29 mouse cellular contexts compared by ENCODE assay signal in genomic region chr5:65163489-65164092, GRCm38 (mm10). TPM values are rescaled to one million over a fixed set of nuclear protein-coding genes. Genes with fewer than 3 reads are reported as not detected.
DNase-seq lines count a peak whose midpoint lies in the region; ATAC-seq and TF ChIP-seq lines count a peak whose summit lies in the region.
"Had no signal": no experiment of that assay in that cellular context is flagged by ENCODE, and none has a peak within 500 bp of the region (broad histone marks: within the 10 kb centered on the region; RNA-seq: fewer than 3 reads in every experiment).

No protein-coding gene starts in this region.

- ATAC-seq in intestine, embryonic 14.5 days (replicated peaks; ENCODE audit: low FRiP score, low TSS enrichment, low read depth): 0 out of 2 replicates have a peak, but pooled peaks have one; percentile 62
- ATAC-seq in intestine, embryonic 16.5 days: no peak
- 0 out of 2 replicates have a peak, but pooled peaks have one; percentile 34 for ATAC-seq in kidney, postnatal 0 days (replicated peaks; ENCODE audit: low FRiP score, low read depth)
- ATAC-seq: forebrain, postnatal 0 days; inflammation-experienced regulatory T-cells, adult 6 months; lung, postnatal 0 days; Patski had no signal

- H3K9me3 ChIP-seq in intestine, embryonic 14.5 days (ENCODE audit: control insufficient read depth, low read length): no peaks in the 10 kb centered on the region
- H3K9me3 ChIP-seq in intestine, embryonic 16.5 days (ENCODE audit: control insufficient read depth, low read length): no peaks in the 10 kb centered on the region
- H3K9me3 ChIP-seq in kidney, postnatal 0 days (replicated peaks; ENCODE audit: low read length): no peaks in the 10 kb centered on the region
- H3K9me3 ChIP-seq in limb, embryonic 10.5 days (replicated peaks): no peaks in the 10 kb centered on the region
- H3K9me3 ChIP-seq: embryonic facial prominence, embryonic 13.5 days; forebrain, embryonic 10.5 days; heart, embryonic 12.5 days; limb, embryonic 15.5 days; liver, embryonic 13.5 days; megakaryocyte, embryonic 14.5 days; midbrain, embryonic 12.5 days; neural tube, embryonic 12.5 days had no signal

- WGBS in intestine, embryonic 14.5 days: 68% methylated on average over 17 of the region's 17 CpGs
- WGBS in intestine, embryonic 16.5 days: 75% methylated on average over 17 of the region's 17 CpGs
- WGBS in kidney, postnatal 0 days: 46% methylated on average over 17 of the region's 17 CpGs
- WGBS in limb, embryonic 10.5 days: 86% methylated on average over 17 of the region's 17 CpGs

- H3K27me3 ChIP-seq in intestine, embryonic 14.5 days (replicated peaks; ENCODE audit: control insufficient read depth, insufficient read depth, low read length): no peaks in the 10 kb centered on the region
- no peaks in the 10 kb centered on the region for H3K27me3 ChIP-seq in intestine, embryonic 16.5 days (replicated peaks; ENCODE audit: control insufficient read depth, insufficient read depth, low read length)
- no peaks in the 10 kb centered on the region for H3K27me3 ChIP-seq in kidney, postnatal 0 days (ENCODE audit: insufficient read depth, low read length)
- no peaks in the 10 kb centered on the region for H3K27me3 ChIP-seq in limb, embryonic 10.5 days (ENCODE audit: low read depth, poor library complexity, severe bottlenecking)
- H3K27me3 ChIP-seq: embryonic facial prominence, embryonic 13.5 days; heart, embryonic 12.5 days; limb, embryonic 15.5 days; liver, embryonic 13.5 days; megakaryocyte, embryonic 14.5 days; midbrain, embryonic 12.5 days; neural tube, embryonic 12.5 days; Patski had no signal

- no peak overlapping the region for H3K27ac ChIP-seq in intestine, embryonic 14.5 days (ENCODE audit: low read depth)
- no peak overlapping the region for H3K27ac ChIP-seq in intestine, embryonic 16.5 days (ENCODE audit: low read length)
- H3K27ac ChIP-seq in kidney, postnatal 0 days: peak overlapping the region; percentile 15; the same call in 1 of the 2 replicates
- H3K27ac ChIP-seq in limb, embryonic 10.5 days: peak overlapping the region; percentile 14; the same call in 1 of the 2 replicates
- H3K27ac ChIP-seq: embryonic facial prominence, embryonic 13.5 days; forebrain, embryonic 10.5 days; limb, embryonic 15.5 days; liver, embryonic 13.5 days; midbrain, embryonic 12.5 days; neural tube, embryonic 12.5 days had no signal

- peaks cover 19% of the 10 kb centered on the region for H3K36me3 ChIP-seq in intestine, embryonic 14.5 days (ENCODE audit: control insufficient read depth, insufficient read depth, low read length)
- peaks cover 2% of the 10 kb centered on the region; the same call in 1 of the 2 replicates for H3K36me3 ChIP-seq in intestine, embryonic 16.5 days (ENCODE audit: control insufficient read depth, insufficient read depth, low read length)
- peaks cover 17% of the 10 kb centered on the region for H3K36me3 ChIP-seq in kidney, postnatal 0 days (ENCODE audit: insufficient read depth, low read length)
- peaks cover 25% of the 10 kb centered on the region for H3K36me3 ChIP-seq in limb, embryonic 10.5 days

- H3K4me3 ChIP-seq in intestine, embryonic 14.5 days (ENCODE audit: low read depth, low read length): no peak overlapping the region
- H3K4me3 ChIP-seq in intestine, embryonic 16.5 days (ENCODE audit: low read length): no peak overlapping the region
- no peak overlapping the region for H3K4me3 ChIP-seq in kidney, postnatal 0 days (replicated peaks; ENCODE audit: low read depth, low read length)
- no peak overlapping the region for H3K4me3 ChIP-seq in limb, embryonic 10.5 days
- H3K4me3 ChIP-seq: embryonic facial prominence, embryonic 13.5 days; forebrain, embryonic 10.5 days; heart, embryonic 12.5 days; limb, embryonic 15.5 days; liver, embryonic 13.5 days; megakaryocyte, embryonic 14.5 days; midbrain, embryonic 12.5 days; myocyte; neural tube, embryonic 12.5 days had no signal

- intact Hi-C loops in heart, postnatal 10 days (cut with DNase I): no loop called here

- H3K9ac ChIP-seq in intestine, embryonic 14.5 days (ENCODE audit: low read length): no peak overlapping the region
- H3K9ac ChIP-seq in intestine, embryonic 16.5 days (ENCODE audit: low read depth, low read length): no peak overlapping the region
- H3K9ac ChIP-seq in kidney, postnatal 0 days (ENCODE audit: low read depth, low read length): no peak overlapping the region
- H3K9ac ChIP-seq: embryonic facial prominence, embryonic 13.5 days; forebrain, postnatal 0 days; heart, embryonic 12.5 days; limb, embryonic 15.5 days; liver, embryonic 13.5 days; midbrain, embryonic 12.5 days; neural tube, embryonic 12.5 days had no signal

- peak; percentile 70 for DNase-seq in heart, adult 11 months
- no peak for DNase-seq in heart, postnatal 10 days
- DNase-seq in intestine, embryonic 14.5 days (ENCODE audit: low spot score): no peak
- DNase-seq in kidney, postnatal 0 days (ENCODE audit: low spot score): peak; percentile 57
- DNase-seq in kidney, adult 18-20 months: no peak
- no peak for DNase-seq in limb, embryonic 10.5 days (ENCODE audit: low spot score)
- DNase-seq: adrenal gland, postnatal 10 days; cerebellum, adult 11-12 months; cerebellum, postnatal 10 days; forebrain, postnatal 0 days; gastrocnemius, postnatal 10 days; layer of hippocampus, postnatal 36 days; left cerebral cortex, postnatal 4 days; liver, embryonic 13.5 days; lung, adult 18-20 months; lung, postnatal 4 days; right cerebral cortex, adult 18-20 months had no signal

- H3K4me2 ChIP-seq in intestine, embryonic 14.5 days (ENCODE audit: low read length): no peak overlapping the region
- H3K4me2 ChIP-seq in intestine, embryonic 16.5 days (ENCODE audit: low read depth, low read length): no peak overlapping the region
- H3K4me2 ChIP-seq in kidney, postnatal 0 days (ENCODE audit: low read length): no peak overlapping the region; the same call in 1 of the 2 replicates
- H3K4me2 ChIP-seq: embryonic facial prominence, embryonic 13.5 days; heart, embryonic 12.5 days; limb, embryonic 15.5 days; liver, embryonic 13.5 days; midbrain, embryonic 12.5 days; neural tube, embryonic 12.5 days had no signal

- H3K4me1 ChIP-seq in intestine, embryonic 14.5 days (replicated peaks; ENCODE audit: control insufficient read depth, insufficient read depth, low read length): peaks cover 14% of the 10 kb centered on the region
- no peaks in the 10 kb centered on the region for H3K4me1 ChIP-seq in intestine, embryonic 16.5 days (ENCODE audit: control insufficient read depth, insufficient read depth, low read length)
- peaks cover 11% of the 10 kb centered on the region; the same call in 1 of the 2 replicates for H3K4me1 ChIP-seq in kidney, postnatal 0 days (replicated peaks; ENCODE audit: insufficient read depth, low read length)
- peaks cover 15% of the 10 kb centered on the region for H3K4me1 ChIP-seq in limb, embryonic 10.5 days
- H3K4me1 ChIP-seq: forebrain, embryonic 10.5 days; liver, embryonic 13.5 days; megakaryocyte, embryonic 14.5 days; midbrain, embryonic 12.5 days; neural tube, embryonic 12.5 days had no signal

- no peak for TF ChIP-seq CTCF in kidney, postnatal 0 days (IDR thresholded peaks at IDR 0.05; ENCODE audit: low read depth)

RNA-seq across cellular contexts. Expression of gene Wdr19, which starts 35.9 kb away (rescaled TPM):
- total RNA-seq in heart, postnatal 10 days (2021): 1 to 10 TPM; 2.6 to 3.0 TPM
- polyA plus RNA-seq in intestine, embryonic 14.5 days (2014; fragmentation: Nextera tagmentation; extraction: Ambion mirVana): 8.7 and 9.2 TPM in 2 replicates
- polyA plus RNA-seq in intestine, embryonic 16.5 days (2015; fragmentation: Nextera tagmentation; extraction: Ambion mirVana): 4.3 and 4.5 TPM in 2 replicates
- polyA plus RNA-seq in kidney, postnatal 0 days (2015; fragmentation: Nextera tagmentation; extraction: Ambion mirVana): 9.9 and 10.2 TPM in 2 replicates
- polyA plus RNA-seq in limb, embryonic 10.5 days (2016; fragmentation: Nextera tagmentation; extraction: Ambion mirVana): 7.3 and 11.0 TPM in 2 replicates

RNA-seq across cellular contexts. Expression of gene Klhl5, which starts 56.3 kb away (rescaled TPM):
- total RNA-seq in heart, postnatal 10 days (2021): 10 to 100 TPM; 20.8 to 21.1 TPM
- 15.8 and 16.8 TPM in 2 replicates for polyA plus RNA-seq in intestine, embryonic 14.5 days (2014; fragmentation: Nextera tagmentation; extraction: Ambion mirVana)
- 4.0 and 8.3 TPM in 2 replicates for polyA plus RNA-seq in intestine, embryonic 16.5 days (2015; fragmentation: Nextera tagmentation; extraction: Ambion mirVana)
- 26.5 and 27.5 TPM in 2 replicates for polyA plus RNA-seq in kidney, postnatal 0 days (2015; fragmentation: Nextera tagmentation; extraction: Ambion mirVana)
- 12.7 and 13.0 TPM in 2 replicates for polyA plus RNA-seq in limb, embryonic 10.5 days (2016; fragmentation: Nextera tagmentation; extraction: Ambion mirVana)

Comparison
In these comparisons a context has a peak if more than half of its experiments do, and no peak if none do; other contexts are left out.
1. DNase-seq: peak in heart, adult 11 months (single experiment) and kidney, postnatal 0 days (single experiment); none in heart, postnatal 10 days (0 of 2), intestine, embryonic 14.5 days (single experiment), kidney, adult 18-20 months (single experiment) and limb, embryonic 10.5 days (single experiment).
2. H3K27ac ChIP-seq: peak in kidney, postnatal 0 days (single experiment) and limb, embryonic 10.5 days (single experiment); none in intestine, embryonic 14.5 days (single experiment) and intestine, embryonic 16.5 days (single experiment).